Mouse (Mus musculus) embryonic fibroblast, embryonic 13.5 days (primary cell): ENCODE measurements around the gene Mllt6.

Experiments used
- CTCF ChIP-seq: IDR thresholded peaks from 2 replicates; pipeline ENCODE4 v1.5.1; 2011; ENCODE audit warnings: mild to moderate bottlenecking, control low read depth, low read length, moderate library complexity, borderline replicate concordance; ENCODE audit not compliant: insufficient read depth
- POLR2A ChIP-seq: IDR thresholded peaks from 2 replicates; pipeline ENCODE4 v1.6.1; 2011; ENCODE audit warnings: low read depth, mild to moderate bottlenecking, control low read depth, low read length, moderate library complexity

DNA sequence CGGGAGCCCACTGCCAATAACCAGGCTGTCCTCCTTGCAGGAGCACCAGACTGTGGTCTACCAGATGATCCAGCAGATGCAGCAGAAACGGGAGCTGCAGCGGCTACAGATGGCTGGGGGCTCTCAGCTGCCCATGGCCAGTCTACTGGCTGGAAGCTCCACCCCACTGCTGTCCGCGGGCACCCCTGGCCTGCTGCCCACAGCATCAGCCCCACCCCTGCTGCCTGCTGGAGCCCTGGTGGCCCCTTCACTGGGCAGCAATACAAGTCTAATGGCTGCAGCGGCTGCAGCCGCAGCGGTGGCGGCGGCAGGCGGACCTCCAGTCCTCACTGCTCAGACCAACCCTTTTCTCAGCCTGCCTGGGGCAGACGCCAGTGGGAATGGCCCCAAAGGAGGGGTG lies 17.2 kb downstream of the Mllt6 start:
- TF ChIP-seq CTCF: no peak
- TF ChIP-seq POLR2A: no peak
